Mouse (Mus musculus) liver, embryonic 13.5 days (tissue): Measurements from ENCODE around the gene Scn4a. TPM values are rescaled to one million over a fixed set of nuclear protein-coding genes. Genes with fewer than 3 reads are reported as not detected.

Experiments used
- ATAC-seq: fragments of 200-750 bp; cut with Nextera tagmentation; 2 replicates; pipeline ENCODE4 v1.8.0; 2017; ENCODE audit warnings: low read depth, mild to moderate bottlenecking, moderate number of reproducible peaks, moderate library complexity
- DNase-seq: peaks from one replicate; pipeline ENCODE4 v3.0.0; 2022
- H3K27ac ChIP-seq: fragments of 300-500 bp; sonication (generic); 2 replicates; pipeline ENCODE4 v1.5.1; 2015; ENCODE audit warnings: moderate library complexity, mild to moderate bottlenecking, inconsistent platforms
- H3K27me3 ChIP-seq: fragments of 300-500 bp; sonication (generic); 2 replicates; pipeline ENCODE4 v1.6.1; 2015; ENCODE audit warnings: mild to moderate bottlenecking, inconsistent platforms
- H3K36me3 ChIP-seq: fragments of 300-500 bp; sonication (generic); 2 replicates; pipeline ENCODE4 v1.6.1; 2015; ENCODE audit warnings: mild to moderate bottlenecking, inconsistent platforms
- H3K4me1 ChIP-seq: fragments of 300-500 bp; sonication (generic); replicated peaks from 2 replicates; pipeline ENCODE4 v1.6.1; 2015; ENCODE audit warnings: inconsistent platforms
- H3K4me2 ChIP-seq: fragments of 300-500 bp; sonication (generic); 2 replicates; pipeline ENCODE4 v1.6.1; 2015; ENCODE audit warnings: inconsistent platforms, mild to moderate bottlenecking, moderate library complexity
- H3K4me3 ChIP-seq: fragments of 300-500 bp; sonication (generic); replicated peaks from 2 replicates; pipeline ENCODE4 v1.5.1; 2015; ENCODE audit warnings: mild to moderate bottlenecking, inconsistent platforms
- H3K9ac ChIP-seq: fragments of 300-500 bp; sonication (generic); 2 replicates; pipeline ENCODE4 v1.6.1; 2015; ENCODE audit warnings: mild to moderate bottlenecking, inconsistent platforms
- H3K9me3 ChIP-seq: fragments of 300-500 bp; sonication (generic); replicated peaks from 2 replicates; pipeline ENCODE4 v1.6.1; 2016; ENCODE audit warnings: inconsistent platforms
- WGBS: fragments of 180-500 bp; shearing (Covaris S2); methylation state at CpG from one replicate; pipeline ENCODE4 v1.1.7; 2015; ENCODE audit not compliant: insufficient replicate concordance; 5-methylcytosine and 5-hydroxymethylcytosine counted together
- polyA plus RNA-seq: library from polyadenylated mRNA; unstranded; fragments of >200 nt; fragmentation: Nextera tagmentation; extraction: Ambion mirVana; gene quantifications from 2 replicates; pipeline ENCODE4 v1.2.1, GENCODE M21; 2015

Scn4a gene
- polyA plus RNA-seq, 1 experiment from 2014 or later, result 0.02 TPM

- Histone ChIP-seq H3K4me3 (no peak overlapping the region), H3K27me3 (no peaks in the 10 kb centered on the region), H3K9me3 (no peaks in the 10 kb centered on the region), H3K4me1 (peaks cover 72% of the 10 kb centered on the region), H3K9ac (no peak overlapping the region), H3K36me3 (no peaks in the 10 kb centered on the region), H3K27ac (peak overlapping the region; percentile 70; the same call in 1 of the 2 replicates), H3K4me2 (peak overlapping the region; percentile 23)
- WGBS, result 47% methylated on average over 3 of the region's 3 CpGs
- DNase-seq (no peak), ATAC-seq (no peak)
Measured at GRCm38 (mm10) chr11:106386409-106386808, 33.3 kb upstream of the Scn4a start.

- no peak for DNase-seq
Measured at GRCm38 (mm10) chr11:106383051-106383790, 30.1 kb upstream of the Scn4a start.

GRCm38 (mm10) chr11:106382424-106382823, 29.3 kb upstream of the Scn4a start:
- Histone ChIP-seq H3K36me3 (0 out of 2 replicates have a peak, but pooled peaks cover 3% of the 10 kb centered on the region), H3K27me3 (no peaks in the 10 kb centered on the region), H3K27ac (peak overlapping the region; percentile 68), H3K9me3 (no peaks in the 10 kb centered on the region), H3K4me2 (peak overlapping the region; percentile 42), H3K9ac (peak overlapping the region; percentile 43; the same call in 1 of the 2 replicates), H3K4me3 (peak overlapping the region; percentile 40), H3K4me1 (peaks cover 47% of the 10 kb centered on the region)
- ATAC-seq (peak; percentile 52), DNase-seq (peak; percentile 28)
- WGBS, result 15% methylated on average over 5 of the region's 5 CpGs

More at GRCm38 (mm10) chr11:106383051-106383790, 30.1 kb upstream of the Scn4a start:
- ATAC-seq, result no peak
- Histone ChIP-seq H3K36me3 (0 out of 2 replicates have a peak, but pooled peaks cover 3% of the 10 kb centered on the region), H3K27me3 (no peaks in the 10 kb centered on the region), H3K4me1 (peaks cover 55% of the 10 kb centered on the region), H3K4me3 (no peak overlapping the region), H3K4me2 (no peak overlapping the region), H3K27ac (peak overlapping the region; percentile 75), H3K9me3 (no peaks in the 10 kb centered on the region), H3K9ac (no peak overlapping the region)
- 35% methylated on average over 6 of the region's 6 CpGs for WGBS

GRCm38 (mm10) chr11:106381883-106382282, 28.8 kb upstream of the Scn4a start:
- Histone ChIP-seq H3K9me3 (no peaks in the 10 kb centered on the region), H3K27me3 (no peaks in the 10 kb centered on the region), H3K27ac (peak overlapping the region; percentile 68), H3K4me3 (peak overlapping the region; percentile 40), H3K4me1 (peaks cover 42% of the 10 kb centered on the region), H3K9ac (peak overlapping the region; percentile 43; the same call in 1 of the 2 replicates), H3K36me3 (peaks cover 5% of the 10 kb centered on the region; the same call in 1 of the 2 replicates), H3K4me2 (peak overlapping the region; percentile 42)
- ATAC-seq (no peak), DNase-seq (no peak)
- 45% methylated on average over 7 of the region's 7 CpGs for WGBS

- Histone ChIP-seq H3K4me2 (peak overlapping the region; percentile 42), H3K4me3 (peak overlapping the region; percentile 40), H3K27me3 (no peaks in the 10 kb centered on the region), H3K9ac (no peak overlapping the region), H3K4me1 (peaks cover 33% of the 10 kb centered on the region), H3K9me3 (no peaks in the 10 kb centered on the region), H3K27ac (no peak overlapping the region), H3K36me3 (peaks cover 6% of the 10 kb centered on the region; the same call in 1 of the 2 replicates)
- ATAC-seq, result no peak
- WGBS, result 71% methylated on average over 11 of the region's 11 CpGs
- no peak for DNase-seq
Measured at GRCm38 (mm10) chr11:106381011-106381410, 27.9 kb upstream of the Scn4a start.

GRCm38 (mm10) chr11:106374979-106375378, 21.9 kb upstream of the Scn4a start:
- no peak overlapping the region for H3K27ac ChIP-seq
- ATAC-seq, result no peak
- no peaks in the 10 kb centered on the region for H3K27me3 ChIP-seq
- H3K9ac ChIP-seq, result no peak overlapping the region
- peaks cover 6% of the 10 kb centered on the region; the same call in 1 of the 2 replicates for H3K36me3 ChIP-seq
- H3K4me1 ChIP-seq, result 0 out of 2 replicates have a peak, but pooled peaks cover 5% of the 10 kb centered on the region
- H3K4me2 ChIP-seq, result no peak overlapping the region
- WGBS, result 55% methylated on average over 5 of the region's 5 CpGs
- no peaks in the 10 kb centered on the region for H3K9me3 ChIP-seq
- H3K4me3 ChIP-seq, result no peak overlapping the region
- no peak for DNase-seq

- Histone ChIP-seq H3K27ac (no peak overlapping the region; the same call in 1 of the 2 replicates), H3K9ac (no peak overlapping the region), H3K4me3 (no peak overlapping the region), H3K9me3 (no peaks in the 10 kb centered on the region), H3K4me2 (no peak overlapping the region), H3K27me3 (no peaks in the 10 kb centered on the region), H3K4me1 (0 out of 2 replicates have a peak, but pooled peaks cover 5% of the 10 kb centered on the region), H3K36me3 (peaks cover 6% of the 10 kb centered on the region; the same call in 1 of the 2 replicates)
- DNase-seq (no peak), ATAC-seq (no peak; the same call in 1 of the 2 replicates)
- WGBS, result 39% methylated on average over 9 of the region's 9 CpGs
Measured at GRCm38 (mm10) chr11:106374559-106374958, 21.5 kb upstream of the Scn4a start.

- no peaks in the 10 kb centered on the region for H3K27me3 ChIP-seq
- no peaks in the 10 kb centered on the region for H3K9me3 ChIP-seq
- 47% methylated on average over 11 of the region's 11 CpGs for WGBS
- H3K4me1 ChIP-seq, result 0 out of 2 replicates have a peak, but pooled peaks cover 5% of the 10 kb centered on the region
- no peak overlapping the region for H3K9ac ChIP-seq
- peaks cover 6% of the 10 kb centered on the region; the same call in 1 of the 2 replicates for H3K36me3 ChIP-seq
- H3K4me3 ChIP-seq, result no peak overlapping the region
- H3K4me2 ChIP-seq, result no peak overlapping the region
- ATAC-seq (no peak), DNase-seq (no peak)
- H3K27ac ChIP-seq, result no peak overlapping the region; the same call in 1 of the 2 replicates
Measured at GRCm38 (mm10) chr11:106373998-106374397, 20.9 kb upstream of the Scn4a start.

- 8% methylated on average over 3 of the region's 3 CpGs for WGBS
- ATAC-seq, result no peak
Measured at GRCm38 (mm10) chr11:106366316-106366715, 13.2 kb upstream of the Scn4a start.

GRCm38 (mm10) chr11:106365366-106365765, 12.3 kb upstream of the Scn4a start, which contains the start of gene Prr29:
TSS of gene Prr29 (plus strand) at chr11:106365472.
- H3K9ac ChIP-seq, result no peak within 1 kb of the TSS
- 44% methylated on average over 10 of the region's 10 CpGs for WGBS
- no peak for DNase-seq
- no peak within 1 kb of the TSS for H3K4me3 ChIP-seq
- no peaks in the 10 kb centered on the region for H3K36me3 ChIP-seq
- no peak for ATAC-seq
- no peak within 1 kb of the TSS for H3K4me2 ChIP-seq
- no peaks in the 10 kb centered on the region for H3K27me3 ChIP-seq
- H3K4me1 ChIP-seq, result peaks cover 12% of the 10 kb centered on the region
- H3K9me3 ChIP-seq, result no peaks in the 10 kb centered on the region
- H3K27ac ChIP-seq, result no peak within 1 kb of the TSS

More at GRCm38 (mm10) chr11:106366316-106366715, 13.2 kb upstream of the Scn4a start:
- Histone ChIP-seq H3K9ac (no peak overlapping the region), H3K4me1 (peaks cover 12% of the 10 kb centered on the region), H3K9me3 (no peaks in the 10 kb centered on the region), H3K27ac (no peak overlapping the region), H3K36me3 (no peaks in the 10 kb centered on the region), H3K4me2 (no peak overlapping the region), H3K4me3 (no peak overlapping the region), H3K27me3 (no peaks in the 10 kb centered on the region)
- DNase-seq, result peak; percentile 48

- DNase-seq (no peak), ATAC-seq (no peak)
- no peak overlapping the region for H3K4me3 ChIP-seq
Measured at GRCm38 (mm10) chr11:106364712-106365111, 11.6 kb upstream of the Scn4a start.

More at GRCm38 (mm10) chr11:106364712-106365111, 11.6 kb upstream of the Scn4a start:
- no peaks in the 10 kb centered on the region for H3K36me3 ChIP-seq
- H3K4me2 ChIP-seq, result no peak overlapping the region
- H3K9ac ChIP-seq, result no peak overlapping the region
- peaks cover 12% of the 10 kb centered on the region for H3K4me1 ChIP-seq
- no peaks in the 10 kb centered on the region for H3K9me3 ChIP-seq
- no peak overlapping the region for H3K27ac ChIP-seq
- 24% methylated on average over 11 of the region's 11 CpGs for WGBS
- no peaks in the 10 kb centered on the region for H3K27me3 ChIP-seq
